Mouse (Mus musculus): ENCODE results near the gene Fam168a. TPM values are rescaled to one million over a fixed set of nuclear protein-coding genes. Genes with fewer than 3 reads are reported as not detected.

Fam168a gene
- polyA plus RNA-seq, 1 experiment from 2014 or later = 45.7 TPM

DNA sequence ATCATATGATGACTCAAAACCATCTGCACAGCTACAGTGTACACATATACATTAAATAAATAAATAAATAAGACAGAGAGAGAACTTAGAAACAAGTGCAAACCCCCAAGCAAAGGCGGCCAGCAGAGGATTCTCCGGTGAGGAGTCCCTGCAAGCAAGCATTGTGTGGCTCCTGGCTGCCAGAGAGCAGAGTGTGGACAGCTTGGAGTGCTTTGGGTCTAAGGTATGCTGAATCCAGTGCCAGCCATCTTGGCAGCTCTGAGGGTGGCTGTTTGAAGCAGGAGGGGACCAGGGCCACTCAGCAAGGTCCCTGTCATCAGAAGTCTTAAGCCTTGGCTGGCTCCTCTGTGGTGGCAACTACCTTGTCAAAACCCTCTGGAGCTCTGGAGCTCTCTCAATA lies 31.5 kb upstream of the Fam168a start:
- WGBS = 86% methylated on average over 2 of the region's 2 CpGs
- H3K9ac ChIP-seq (ENCODE audit: low read length) = no peak overlapping the region
- no peak for ATAC-seq (ENCODE audit: low read depth)
- no peaks in the 10 kb centered on the region for H3K4me1 ChIP-seq (replicated peaks; ENCODE audit: control insufficient read depth, insufficient read depth, low read length)
- H3K9me3 ChIP-seq (ENCODE audit: control insufficient read depth, low read length) = no peaks in the 10 kb centered on the region
- no peaks in the 10 kb centered on the region for H3K36me3 ChIP-seq (ENCODE audit: control insufficient read depth, insufficient read depth, low read length)
- H3K27ac ChIP-seq (ENCODE audit: low read length) = no peak overlapping the region
- H3K4me2 ChIP-seq (ENCODE audit: low read depth, low read length) = no peak overlapping the region
- no peak overlapping the region for H3K4me3 ChIP-seq (ENCODE audit: low read length)
- no peaks in the 10 kb centered on the region for H3K27me3 ChIP-seq (ENCODE audit: control insufficient read depth, insufficient read depth, low read depth, low read length)

DNA sequence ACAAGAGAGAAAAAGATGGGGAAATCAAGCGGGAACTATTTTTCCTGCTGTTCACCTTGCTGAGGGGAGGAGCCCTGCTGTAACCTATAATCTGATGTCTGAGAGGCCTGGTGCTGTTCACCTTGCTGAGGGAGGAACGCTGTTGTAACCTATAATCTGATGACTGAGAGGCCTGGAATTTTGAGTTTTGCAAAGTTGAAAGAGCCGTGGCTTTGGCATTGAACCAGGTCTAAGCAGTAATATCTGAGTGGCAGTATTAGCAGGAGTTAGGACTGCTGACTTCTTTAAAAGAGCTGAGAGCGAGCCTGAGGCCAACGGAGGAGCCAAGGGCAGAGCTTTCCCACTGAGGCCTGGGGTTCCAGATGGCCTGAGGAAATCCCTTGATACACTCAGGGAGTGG lies 28.4 kb upstream of the Fam168a start:
- 68% methylated on average over 5 of the region's 5 CpGs for WGBS
- H3K9me3 ChIP-seq (ENCODE audit: control insufficient read depth, low read length) = no peaks in the 10 kb centered on the region
- no peaks in the 10 kb centered on the region for H3K36me3 ChIP-seq (ENCODE audit: control insufficient read depth, insufficient read depth, low read length)
- no peaks in the 10 kb centered on the region for H3K27me3 ChIP-seq (ENCODE audit: control insufficient read depth, insufficient read depth, low read depth, low read length)
- no peak overlapping the region for H3K4me3 ChIP-seq (ENCODE audit: low read length)
- ATAC-seq (ENCODE audit: low read depth) = no peak
- H3K4me1 ChIP-seq (replicated peaks; ENCODE audit: control insufficient read depth, insufficient read depth, low read length) = no peaks in the 10 kb centered on the region
- no peak overlapping the region for H3K4me2 ChIP-seq (ENCODE audit: low read depth, low read length)
- no peak overlapping the region for H3K9ac ChIP-seq (ENCODE audit: low read length)
- H3K27ac ChIP-seq (ENCODE audit: low read length) = peak overlapping the region; percentile 80

DNA sequence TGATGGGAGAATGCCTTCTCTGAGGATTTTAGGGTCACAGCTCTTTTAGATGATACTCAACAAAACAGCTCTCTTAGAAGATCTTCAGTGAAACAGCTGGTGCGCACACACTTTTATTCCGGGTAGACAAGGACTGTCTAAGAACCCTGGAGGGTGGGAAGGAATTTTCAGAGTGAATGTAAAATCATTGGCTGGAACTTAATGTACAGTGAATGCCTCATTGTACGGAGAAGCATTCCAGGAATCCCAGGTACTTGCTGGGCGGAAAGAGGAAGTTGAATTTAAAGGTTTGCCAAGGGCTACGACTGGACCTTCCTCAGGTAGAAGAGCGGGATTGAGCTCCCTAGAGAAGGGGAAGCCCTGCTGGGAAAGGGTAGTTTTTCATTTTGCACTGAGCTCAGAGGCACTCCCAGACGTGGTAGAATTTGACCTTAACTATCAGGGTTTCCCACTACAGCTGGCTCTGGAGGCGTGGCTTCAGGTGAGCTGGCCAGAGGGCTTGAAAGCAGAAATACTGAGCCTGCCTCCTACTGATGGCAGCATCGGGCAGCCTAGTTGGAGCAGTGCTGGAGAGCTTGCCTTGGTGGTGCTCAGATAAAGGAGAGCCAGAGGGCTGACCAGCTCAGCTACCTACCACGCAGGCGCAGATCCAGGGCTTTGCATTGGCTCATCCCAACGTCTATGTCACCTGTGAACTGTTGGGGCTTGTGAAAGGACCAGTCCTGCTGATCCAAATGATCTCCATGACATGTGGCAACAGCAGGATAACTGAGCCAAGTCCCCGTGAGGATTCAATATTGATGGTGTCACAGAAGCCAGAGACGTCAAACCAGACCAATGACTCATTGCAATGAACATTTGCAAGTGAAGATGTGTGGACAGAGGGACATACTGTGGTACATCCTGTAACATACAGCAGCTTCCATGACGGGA lies 27.2 kb upstream of the Fam168a start:
- no peaks in the 10 kb centered on the region for H3K27me3 ChIP-seq (ENCODE audit: control insufficient read depth, insufficient read depth, low read depth, low read length)
- H3K4me3 ChIP-seq (ENCODE audit: low read length) = 0 out of 2 replicates have a peak overlapping the region, but pooled peaks have one; percentile 13
- no peaks in the 10 kb centered on the region for H3K9me3 ChIP-seq (ENCODE audit: control insufficient read depth, low read length)
- peak overlapping the region; percentile 17; the same call in 1 of the 2 replicates for H3K4me2 ChIP-seq (ENCODE audit: low read depth, low read length)
- H3K36me3 ChIP-seq (ENCODE audit: control insufficient read depth, insufficient read depth, low read length) = no peaks in the 10 kb centered on the region
- H3K4me1 ChIP-seq (replicated peaks; ENCODE audit: control insufficient read depth, insufficient read depth, low read length) = no peaks in the 10 kb centered on the region
- WGBS = 42% methylated on average over 15 of the region's 15 CpGs
- ATAC-seq (ENCODE audit: low read depth) = peak; percentile 78
- no peak overlapping the region for H3K9ac ChIP-seq (ENCODE audit: low read length)
- peak overlapping the region; percentile 80 for H3K27ac ChIP-seq (ENCODE audit: low read length)

DNA sequence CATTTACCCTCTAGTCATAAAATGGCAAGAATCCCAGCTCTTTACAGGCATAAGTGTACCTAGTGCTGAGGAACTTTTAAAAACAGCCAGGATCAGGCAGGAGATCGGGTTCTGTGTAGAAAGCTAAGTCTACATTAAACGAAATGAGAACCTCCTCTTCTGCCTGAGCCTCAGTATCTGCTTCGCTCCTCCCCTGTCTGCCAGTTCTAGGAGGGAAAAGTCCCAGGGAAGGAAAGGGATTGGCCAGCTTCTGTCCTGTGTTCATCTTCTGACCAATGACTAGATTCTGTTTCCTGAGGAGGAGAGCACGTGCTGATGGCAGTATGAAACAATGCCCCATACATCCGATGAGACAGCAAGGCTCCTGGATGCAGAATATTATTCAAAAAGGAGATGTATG lies 25.3 kb upstream of the Fam168a start:
- no peak overlapping the region for H3K4me3 ChIP-seq (ENCODE audit: low read length)
- H3K27me3 ChIP-seq (ENCODE audit: control insufficient read depth, insufficient read depth, low read depth, low read length) = no peaks in the 10 kb centered on the region
- 39% methylated on average over 5 of the region's 5 CpGs for WGBS
- H3K9me3 ChIP-seq (ENCODE audit: control insufficient read depth, low read length) = no peaks in the 10 kb centered on the region
- no peak for ATAC-seq (ENCODE audit: low read depth)
- H3K36me3 ChIP-seq (ENCODE audit: control insufficient read depth, insufficient read depth, low read length) = no peaks in the 10 kb centered on the region
- no peak overlapping the region for H3K9ac ChIP-seq (ENCODE audit: low read length)
- no peak overlapping the region for H3K4me2 ChIP-seq (ENCODE audit: low read depth, low read length)
- H3K27ac ChIP-seq (ENCODE audit: low read length) = no peak overlapping the region
- H3K4me1 ChIP-seq (replicated peaks; ENCODE audit: control insufficient read depth, insufficient read depth, low read length) = no peaks in the 10 kb centered on the region

DNA sequence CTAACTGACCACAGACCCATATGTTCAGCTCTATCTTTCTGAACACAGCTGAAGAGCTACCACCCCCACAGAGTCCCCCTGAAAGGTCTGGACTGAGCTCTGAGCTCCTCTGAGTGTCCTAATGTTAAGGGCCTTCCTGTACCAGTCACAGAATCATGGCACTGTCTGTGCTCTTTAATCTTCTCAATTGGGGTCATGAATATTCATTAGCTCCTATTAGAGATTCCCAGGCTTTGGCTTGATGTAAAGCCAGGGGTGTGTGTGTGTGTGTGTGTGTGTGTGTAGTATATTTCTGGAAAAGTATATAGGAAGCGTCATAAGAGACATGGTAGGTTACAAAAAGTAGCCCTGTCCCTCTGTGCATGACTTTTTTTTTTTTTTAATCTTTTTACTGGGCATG lies 23.2 kb upstream of the Fam168a start:
- Histone ChIP-seq H3K27me3 (ENCODE audit: control insufficient read depth, insufficient read depth, low read depth, low read length) (no peaks in the 10 kb centered on the region), H3K9ac (ENCODE audit: low read length) (no peak overlapping the region), H3K36me3 (ENCODE audit: control insufficient read depth, insufficient read depth, low read length) (no peaks in the 10 kb centered on the region), H3K4me2 (ENCODE audit: low read depth, low read length) (no peak overlapping the region), H3K9me3 (ENCODE audit: control insufficient read depth, low read length) (no peaks in the 10 kb centered on the region), H3K27ac (ENCODE audit: low read length) (no peak overlapping the region), H3K4me3 (ENCODE audit: low read length) (no peak overlapping the region), H3K4me1 (replicated peaks; ENCODE audit: control insufficient read depth, insufficient read depth, low read length) (no peaks in the 10 kb centered on the region)
- 76% methylated on average over 1 of the region's 1 CpGs for WGBS
- ATAC-seq (ENCODE audit: low read depth) = no peak

DNA sequence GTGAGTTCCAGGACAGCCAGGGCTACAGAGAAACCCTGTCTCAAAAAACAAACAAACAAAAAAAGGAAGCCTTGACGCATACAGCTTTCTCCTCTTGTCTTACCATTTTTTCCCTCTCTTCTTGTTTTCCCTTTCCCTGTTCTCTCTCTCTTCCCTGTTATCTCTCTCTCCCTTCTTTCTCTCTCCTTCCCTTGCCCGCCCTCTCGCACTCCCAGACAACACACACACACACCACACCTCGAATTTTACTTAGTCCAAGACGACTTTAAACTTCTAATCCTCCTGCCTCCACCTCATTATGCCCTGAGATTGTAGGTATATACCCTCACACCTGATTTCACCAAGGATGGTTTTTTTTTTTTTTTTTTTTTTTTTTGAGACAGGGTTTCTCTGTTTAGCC lies 22.4 kb upstream of the Fam168a start:
- Histone ChIP-seq H3K4me2 (ENCODE audit: low read depth, low read length) (no peak overlapping the region), H3K27ac (ENCODE audit: low read length) (no peak overlapping the region), H3K36me3 (ENCODE audit: control insufficient read depth, insufficient read depth, low read length) (no peaks in the 10 kb centered on the region), H3K4me1 (replicated peaks; ENCODE audit: control insufficient read depth, insufficient read depth, low read length) (no peaks in the 10 kb centered on the region), H3K9me3 (ENCODE audit: control insufficient read depth, low read length) (no peaks in the 10 kb centered on the region), H3K27me3 (ENCODE audit: control insufficient read depth, insufficient read depth, low read depth, low read length) (no peaks in the 10 kb centered on the region), H3K9ac (ENCODE audit: low read length) (no peak overlapping the region), H3K4me3 (ENCODE audit: low read length) (no peak overlapping the region)
- 60% methylated on average over 5 of the region's 5 CpGs for WGBS
- no peak for ATAC-seq (ENCODE audit: low read depth)

DNA sequence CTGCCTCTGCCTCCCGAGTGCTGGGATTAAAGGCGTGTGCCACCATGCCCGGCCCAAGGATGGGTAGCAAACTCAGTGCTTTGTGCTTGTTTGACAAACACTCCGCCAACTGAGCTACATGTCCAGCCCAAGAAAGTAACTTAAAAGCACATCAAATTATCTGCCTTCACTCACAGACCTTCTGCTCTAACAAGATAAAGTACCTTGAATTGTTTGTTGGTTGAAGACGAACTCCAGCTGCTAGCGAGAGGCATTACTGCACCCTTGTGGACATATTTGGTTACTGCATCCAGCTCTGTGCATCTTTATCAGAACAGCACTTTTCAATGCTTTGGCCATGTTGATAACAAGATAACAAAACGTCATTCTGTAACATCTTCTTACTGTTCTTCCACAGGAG lies 21.9 kb upstream of the Fam168a start:
- WGBS = 46% methylated on average over 7 of the region's 7 CpGs
- no peak for ATAC-seq (ENCODE audit: low read depth)
- no peak overlapping the region for H3K4me2 ChIP-seq (ENCODE audit: low read depth, low read length)

DNA sequence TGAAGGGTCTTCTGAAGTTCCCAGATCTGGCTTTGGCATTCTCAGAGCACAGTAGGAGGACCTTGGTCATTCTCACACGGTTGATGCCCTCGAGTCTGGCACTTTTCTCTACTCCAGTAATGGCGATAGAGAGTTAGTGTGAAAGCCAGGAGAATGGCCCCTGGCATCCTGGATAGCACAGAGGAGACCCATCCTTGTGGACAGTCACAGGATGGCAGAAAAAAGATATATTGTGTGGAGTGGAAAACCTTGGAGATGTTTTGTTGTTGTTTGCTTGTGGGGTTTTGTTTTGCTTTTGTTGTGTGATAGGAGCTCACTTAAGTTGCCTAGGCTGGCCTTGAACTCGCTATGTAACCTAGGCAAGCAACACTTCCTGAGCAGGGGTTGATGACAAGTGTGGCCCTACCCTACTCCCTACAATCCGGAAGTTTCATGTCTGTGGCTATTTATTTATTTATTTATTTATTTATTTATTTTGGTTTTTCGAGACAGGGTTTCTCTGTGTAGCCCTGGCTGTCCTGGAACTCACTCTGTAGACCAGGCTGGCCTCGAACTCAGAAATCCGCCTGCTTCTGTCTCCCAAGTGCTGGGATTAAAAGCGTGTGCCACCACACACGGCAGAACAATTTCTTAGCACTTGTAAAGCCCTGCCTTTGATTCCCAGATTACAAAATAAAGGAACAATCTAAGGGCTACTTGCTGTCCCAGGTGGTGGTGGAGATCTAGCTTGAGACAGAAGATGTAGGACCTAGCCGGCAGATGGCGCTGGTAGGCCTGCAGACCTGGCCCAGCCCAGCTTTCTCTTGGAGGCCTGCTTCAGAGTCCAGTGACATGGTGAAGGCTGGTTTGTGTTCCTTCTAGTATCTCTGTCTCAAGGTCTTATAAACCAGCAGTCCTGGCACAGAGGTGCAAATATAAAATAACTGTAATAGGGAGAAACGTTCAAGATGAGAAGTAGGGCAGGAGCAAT lies 21.1 kb upstream of the Fam168a start:
- Histone ChIP-seq H3K27me3 (ENCODE audit: control insufficient read depth, insufficient read depth, low read depth, low read length) (no peaks in the 10 kb centered on the region), H3K9me3 (ENCODE audit: control insufficient read depth, low read length) (no peaks in the 10 kb centered on the region), H3K4me3 (ENCODE audit: low read length) (no peak overlapping the region), H3K27ac (ENCODE audit: low read length) (no peak overlapping the region), H3K9ac (ENCODE audit: low read length) (no peak overlapping the region), H3K4me1 (replicated peaks; ENCODE audit: control insufficient read depth, insufficient read depth, low read length) (no peaks in the 10 kb centered on the region), H3K4me2 (ENCODE audit: low read depth, low read length) (no peak overlapping the region), H3K36me3 (ENCODE audit: control insufficient read depth, insufficient read depth, low read length) (no peaks in the 10 kb centered on the region)
- peak; percentile 87; the same call in 1 of the 2 replicates for ATAC-seq (ENCODE audit: low read depth)
- WGBS = 44% methylated on average over 13 of the region's 13 CpGs

More for the DNA sequence above, 21.9 kb upstream of the Fam168a start:
- no peaks in the 10 kb centered on the region for H3K27me3 ChIP-seq (ENCODE audit: control insufficient read depth, insufficient read depth, low read depth, low read length)
- H3K36me3 ChIP-seq (ENCODE audit: control insufficient read depth, insufficient read depth, low read length) = no peaks in the 10 kb centered on the region
- no peaks in the 10 kb centered on the region for H3K4me1 ChIP-seq (replicated peaks; ENCODE audit: control insufficient read depth, insufficient read depth, low read length)
- no peaks in the 10 kb centered on the region for H3K9me3 ChIP-seq (ENCODE audit: control insufficient read depth, low read length)
- no peak overlapping the region for H3K27ac ChIP-seq (ENCODE audit: low read length)
- H3K9ac ChIP-seq (ENCODE audit: low read length) = no peak overlapping the region
- no peak overlapping the region for H3K4me3 ChIP-seq (ENCODE audit: low read length)

DNA sequence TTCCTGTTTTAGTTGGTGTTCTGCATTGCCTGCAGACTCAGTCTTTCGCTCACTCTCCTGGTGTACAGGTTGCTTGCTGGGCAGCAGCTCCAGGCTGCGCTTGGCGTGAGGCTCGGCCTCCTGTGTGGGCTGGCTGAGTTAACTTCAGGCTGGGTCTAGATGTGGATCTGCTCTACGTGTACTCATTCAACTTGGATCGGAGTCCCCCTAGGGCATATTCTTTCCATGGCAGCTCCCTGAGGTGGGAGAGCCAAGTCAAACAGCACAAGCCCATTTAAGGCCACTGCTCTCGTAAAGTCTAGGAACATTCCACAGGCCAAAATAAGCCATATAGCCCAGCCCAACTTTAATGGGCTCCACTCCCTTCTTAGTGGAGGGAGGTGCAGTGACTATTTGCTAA lies 18.0 kb upstream of the Fam168a start:
- H3K27ac ChIP-seq (ENCODE audit: low read length) = no peak overlapping the region
- no peaks in the 10 kb centered on the region for H3K36me3 ChIP-seq (ENCODE audit: control insufficient read depth, insufficient read depth, low read length)
- H3K9me3 ChIP-seq (ENCODE audit: control insufficient read depth, low read length) = no peaks in the 10 kb centered on the region
- H3K9ac ChIP-seq (ENCODE audit: low read length) = no peak overlapping the region
- H3K4me3 ChIP-seq (ENCODE audit: low read length) = no peak overlapping the region
- no peak for ATAC-seq (ENCODE audit: low read depth)
- WGBS = 74% methylated on average over 7 of the region's 7 CpGs
- no peak overlapping the region for H3K4me2 ChIP-seq (ENCODE audit: low read depth, low read length)
- H3K4me1 ChIP-seq (replicated peaks; ENCODE audit: control insufficient read depth, insufficient read depth, low read length) = no peaks in the 10 kb centered on the region
- no peaks in the 10 kb centered on the region for H3K27me3 ChIP-seq (ENCODE audit: control insufficient read depth, insufficient read depth, low read depth, low read length)
